Mouse (Mus musculus) heart, postnatal 0 days (tissue): ENCODE results near the gene Sh2b2. TPM values are rescaled to one million over a fixed set of nuclear protein-coding genes. Genes with fewer than 3 reads are reported as not detected.

Experiments
- ATAC-seq: fragments of 200-750 bp; cut with Nextera tagmentation; 2 replicates; pipeline ENCODE4 v1.8.0; 2017; ENCODE audit warnings: low read depth, moderate number of reproducible peaks, moderate library complexity; ENCODE audit not compliant: insufficient read depth
- DNase-seq: peaks from one replicate; pipeline ENCODE4 v3.0.0-alpha.2; 2016; ENCODE audit warnings: low spot score
- H3K27ac ChIP-seq: fragments of 300-500 bp; sonication (generic); 2 replicates; pipeline ENCODE4 v1.5.1; 2014; ENCODE audit warnings: low read depth, mild to moderate bottlenecking
- H3K27me3 ChIP-seq: fragments of 300-500 bp; sonication (generic); 2 replicates; pipeline ENCODE4 v1.6.1; 2014; ENCODE audit warnings: low read length, mixed read lengths; ENCODE audit not compliant: control insufficient read depth, insufficient read depth
- H3K36me3 ChIP-seq: fragments of 300-500 bp; sonication (generic); replicated peaks from 2 replicates; pipeline ENCODE4 v1.6.1; 2014; ENCODE audit warnings: low read length, mixed read lengths; ENCODE audit not compliant: control insufficient read depth, insufficient read depth
- H3K4me1 ChIP-seq: fragments of 300-500 bp; sonication (generic); 2 replicates; pipeline ENCODE4 v1.6.1; 2014; ENCODE audit warnings: antibody characterized with exemption; ENCODE audit not compliant: control insufficient read depth, insufficient read depth
- H3K4me2 ChIP-seq: fragments of 300-500 bp; sonication (generic); 2 replicates; pipeline ENCODE4 v1.6.1; 2014; ENCODE audit warnings: low read depth, mild to moderate bottlenecking, low read length, moderate library complexity
- H3K4me3 ChIP-seq: fragments of 300-500 bp; sonication (generic); 2 replicates; pipeline ENCODE4 v1.5.1; 2014; ENCODE audit warnings: low read depth, low read length
- H3K9ac ChIP-seq: fragments of 300-500 bp; sonication (generic); replicated peaks from 2 replicates; pipeline ENCODE4 v1.6.1; 2014; ENCODE audit warnings: low read depth, low read length, mixed read lengths
- H3K9me3 ChIP-seq: fragments of 300-500 bp; sonication (generic); replicated peaks from 2 replicates; pipeline ENCODE4 v1.6.1; 2016; ENCODE audit warnings: low read length; ENCODE audit not compliant: control insufficient read depth
- CTCF ChIP-seq: IDR thresholded peaks from 2 replicates; pipeline ENCODE4 v1.5.1; 2016; ENCODE audit warnings: antibody characterized with exemption, control low read depth, low read depth
- EP300 ChIP-seq: IDR thresholded peaks from 2 replicates; pipeline ENCODE4 v1.6.1; 2016; ENCODE audit warnings: antibody characterized with exemption, low read depth
- WGBS: fragments of 180-500 bp; shearing (Covaris S2); extraction: QIAGEN DNeasy Blood & Tissue Kit; methylation state at CpG from one replicate; pipeline ENCODE4 v1.1.7; 2014; 5-methylcytosine and 5-hydroxymethylcytosine counted together
- polyA plus RNA-seq: library from polyadenylated mRNA; unstranded; fragments of >200 nt; fragmentation: Nextera tagmentation; extraction: Ambion mirVana; gene quantifications from 2 replicates; pipeline ENCODE4 v1.2.1, GENCODE M21; 2015
- total RNA-seq: library from RNA; depleted of rRNA; stranded (reverse); fragments of >200 nt; gene quantifications from 2 replicates; pipeline ENCODE4 v1.2.3, GENCODE M21; 2014; ENCODE audit warnings: low replicate concordance

The Sh2b2 gene
- total and polyA plus RNA-seq, 2 experiments from 2014 or later, result 0.41 to 2.0 TPM

DNA sequence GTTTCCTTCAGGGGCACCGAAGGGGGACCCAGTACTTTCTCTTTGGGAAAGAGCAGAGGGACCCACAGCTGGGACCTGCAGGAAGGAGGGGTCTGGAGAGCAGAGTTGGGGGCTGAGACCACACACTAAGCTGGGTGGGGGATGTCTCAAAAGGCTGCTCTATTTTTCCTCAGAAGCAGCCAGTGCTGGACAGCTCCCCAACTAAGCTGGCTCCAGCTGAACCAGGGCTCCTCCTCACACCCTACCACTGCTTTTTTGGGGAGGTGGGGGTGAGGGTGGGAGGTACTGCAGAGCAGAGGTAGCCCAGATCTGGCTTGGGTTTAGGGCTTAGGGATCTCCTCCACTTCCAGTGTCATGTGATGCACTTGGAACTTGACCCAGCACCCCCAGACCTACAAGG lies 6.0 kb downstream of the Sh2b2 start:
- 74% methylated on average over 1 of the region's 1 CpGs for WGBS
- H3K27me3 ChIP-seq, result peaks cover 44% of the 10 kb centered on the region
- no peaks in the 10 kb centered on the region for H3K9me3 ChIP-seq
- no peaks in the 10 kb centered on the region for H3K36me3 ChIP-seq
- no peak overlapping the region for H3K9ac ChIP-seq
- no peak overlapping the region for H3K27ac ChIP-seq
- H3K4me1 ChIP-seq, result peaks cover 13% of the 10 kb centered on the region
- TF ChIP-seq EP300 (no peak), CTCF (no peak)
- H3K4me2 ChIP-seq, result no peak overlapping the region
- H3K4me3 ChIP-seq, result no peak overlapping the region
- ATAC-seq (no peak), DNase-seq (no peak)

DNA sequence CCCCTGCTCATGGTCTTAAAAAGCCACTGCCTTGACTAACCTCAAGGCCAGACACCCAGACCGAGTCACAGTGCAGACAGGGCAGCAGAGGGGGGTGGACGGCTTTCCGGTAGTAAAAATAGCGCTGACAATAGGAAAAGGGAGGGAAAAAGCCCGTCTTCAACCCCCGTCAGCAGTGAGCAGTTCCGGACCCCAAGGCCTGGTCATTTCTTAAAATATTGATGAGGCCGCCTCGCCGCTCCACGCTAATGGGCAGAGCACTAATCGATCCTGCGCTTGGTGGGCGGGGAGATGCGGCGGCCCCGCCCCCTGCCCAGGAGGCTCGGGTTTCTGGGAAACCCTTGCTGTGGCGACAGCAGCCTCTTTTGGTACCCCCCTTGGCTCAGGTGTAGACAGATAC lies 8.7 kb downstream of the Sh2b2 start:
- ATAC-seq (no peak), DNase-seq (no peak)
- H3K27ac ChIP-seq, result no peak overlapping the region
- 0 out of 2 replicates have a peak overlapping the region, but pooled peaks have one; percentile 10 for H3K9ac ChIP-seq
- TF ChIP-seq EP300 (no peak), CTCF (no peak)
- H3K9me3 ChIP-seq, result no peaks in the 10 kb centered on the region
- peak overlapping the region; percentile 57 for H3K4me2 ChIP-seq
- no peaks in the 10 kb centered on the region for H3K36me3 ChIP-seq
- peaks cover 6% of the 10 kb centered on the region for H3K4me1 ChIP-seq
- peak overlapping the region; percentile 30 for H3K4me3 ChIP-seq
- under 1% methylated on average over 19 of the region's 19 CpGs for WGBS
- H3K27me3 ChIP-seq, result peaks cover 41% of the 10 kb centered on the region

DNA sequence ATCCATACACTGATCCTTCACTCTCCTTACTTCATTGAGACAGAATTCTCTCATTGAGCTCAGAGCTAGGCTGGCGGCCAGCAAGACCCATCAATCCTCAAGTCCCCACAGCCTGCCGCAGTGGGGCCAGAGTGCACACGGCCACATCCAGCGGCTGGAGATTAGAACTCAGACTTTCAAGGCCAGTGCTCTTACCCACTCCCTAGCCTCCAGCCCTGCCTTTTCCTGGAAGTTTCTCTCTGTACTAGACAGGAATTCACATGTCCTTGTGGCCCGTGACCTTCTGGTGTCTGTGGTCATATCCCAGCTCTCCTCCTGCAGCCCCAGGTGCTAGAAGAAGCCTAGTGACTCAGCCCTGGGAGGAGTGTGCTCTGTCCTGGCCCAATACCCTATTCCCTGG lies 9.7 kb downstream of the Sh2b2 start:
- Histone ChIP-seq H3K36me3 (no peaks in the 10 kb centered on the region), H3K4me1 (peaks cover 6% of the 10 kb centered on the region), H3K9me3 (no peaks in the 10 kb centered on the region), H3K27me3 (peaks cover 40% of the 10 kb centered on the region), H3K27ac (no peak overlapping the region), H3K9ac (no peak overlapping the region), H3K4me3 (no peak overlapping the region), H3K4me2 (no peak overlapping the region)
- no peak for DNase-seq
- no peak for TF ChIP-seq CTCF
- no peak for TF ChIP-seq EP300
- no peak for ATAC-seq
- 57% methylated on average over 5 of the region's 5 CpGs for WGBS

GRCm38 (mm10) chr5:136230348-136231035 lies 15.9 kb downstream of the Sh2b2 start:
- no peak for ATAC-seq
- H3K9ac ChIP-seq, result no peak overlapping the region
- 51% methylated on average over 4 of the region's 4 CpGs for WGBS
- H3K9me3 ChIP-seq, result no peaks in the 10 kb centered on the region
- no peak for TF ChIP-seq EP300
- TF ChIP-seq CTCF, result no peak
- H3K4me1 ChIP-seq, result no peaks in the 10 kb centered on the region
- H3K27me3 ChIP-seq, result peaks cover 23% of the 10 kb centered on the region
- DNase-seq, result no peak
- no peak overlapping the region for H3K27ac ChIP-seq
- H3K36me3 ChIP-seq, result no peaks in the 10 kb centered on the region
- H3K4me2 ChIP-seq, result no peak overlapping the region
- H3K4me3 ChIP-seq, result no peak overlapping the region

DNA sequence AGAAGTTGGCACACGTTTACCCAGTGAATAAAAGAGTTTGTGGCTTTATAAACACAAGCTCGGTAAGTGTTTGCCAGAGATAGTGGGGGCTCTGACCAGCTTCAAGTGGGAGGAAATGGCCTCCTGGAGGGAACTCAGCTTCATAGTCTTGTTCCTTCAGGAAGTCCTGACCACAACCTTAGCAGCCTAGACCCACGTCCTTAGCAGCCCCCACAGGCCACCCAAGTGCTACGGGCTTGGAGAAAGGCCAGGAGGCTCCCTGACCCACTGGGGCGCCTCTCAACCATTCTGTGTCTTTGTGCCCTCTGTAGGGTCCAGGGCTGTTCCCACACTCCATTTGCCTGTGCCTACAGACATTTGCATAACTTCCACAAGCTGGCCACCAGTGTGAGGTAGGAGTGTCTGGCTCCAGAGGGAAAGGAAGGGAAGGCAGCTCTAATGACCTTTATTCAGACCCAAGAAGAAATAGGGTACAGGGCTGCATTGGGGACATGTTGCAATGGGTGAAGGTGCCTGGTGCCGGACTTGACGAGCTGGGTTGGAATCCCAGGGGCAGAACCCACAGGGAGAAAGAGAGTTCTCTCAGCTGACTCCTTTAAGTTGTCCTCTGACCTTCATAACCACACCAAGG lies 20.0 kb downstream of the Sh2b2 start:
- no peak overlapping the region for H3K9ac ChIP-seq
- no peaks in the 10 kb centered on the region for H3K9me3 ChIP-seq
- no peaks in the 10 kb centered on the region for H3K4me1 ChIP-seq
- no peak overlapping the region for H3K27ac ChIP-seq
- no peak overlapping the region for H3K4me2 ChIP-seq
- H3K27me3 ChIP-seq, result peaks cover 5% of the 10 kb centered on the region; the same call in 1 of the 2 replicates
- no peak for TF ChIP-seq EP300
- no peak for TF ChIP-seq CTCF
- WGBS, result 53% methylated on average over 7 of the region's 7 CpGs
- H3K4me3 ChIP-seq, result no peak overlapping the region
- ATAC-seq (no peak), DNase-seq (no peak)
- H3K36me3 ChIP-seq, result no peaks in the 10 kb centered on the region
